Mouse (Mus musculus) megakaryocyte, adult 5-6 weeks (primary cell): Measurements from ENCODE around the gene Ncbp2. TPM values are rescaled to one million over a fixed set of nuclear protein-coding genes. Genes with fewer than 3 reads are reported as not detected.

Experiments
- ATAC-seq: 2 replicates; pipeline ENCODE4 v1.8.0; 2016; ENCODE audit warnings: mild to moderate bottlenecking, inconsistent platforms; ENCODE audit not compliant: poor library complexity, severe bottlenecking
- total RNA-seq, 2 experiments: library from RNA; stranded (forward) in 1 of 2; stranded (reverse) in 1 of 2; fragments of 153-499, 151-499 nt in 1 of 2; fragments of 221-1000, 200-1000 nt in 1 of 2; gene quantifications; 2 replicates each; pipeline versions ENCODE4 v1.2.3 to v1.2.4; 2015 to 2017

Ncbp2 gene
- total RNA-seq (2015) (18.1 and 20.2 TPM in 2 replicates), total RNA-seq (2017) (20.0 and 30.1 TPM in 2 replicates)

DNA sequence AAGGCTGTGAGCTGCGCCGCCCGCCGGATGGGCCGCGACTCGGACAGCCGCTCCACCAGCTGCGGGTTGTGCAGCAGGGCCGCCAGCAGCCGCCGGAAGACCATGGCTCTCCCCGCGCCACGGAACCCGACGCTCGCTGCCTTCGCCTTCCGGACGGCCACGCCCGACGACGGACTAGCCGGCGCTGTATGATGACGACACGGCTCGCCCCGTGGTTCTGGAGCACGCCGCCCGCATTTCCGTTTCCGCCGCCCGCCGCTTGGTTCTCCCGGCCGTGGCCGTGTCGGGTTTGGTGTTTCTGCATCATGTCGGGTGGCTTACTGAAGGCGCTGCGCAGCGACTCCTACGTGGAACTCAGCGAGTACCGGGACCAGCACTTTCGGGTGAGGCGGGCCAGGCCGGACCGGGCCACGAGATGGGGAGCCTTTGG is at the start of gene Ncbp2, which contains the start of gene 0610012G03Rik:
Gene Ncbp2 (plus strand): TSS at position 169 of the 430 bp plus-strand sequence.
Gene 0610012G03Rik (minus strand): TSS at position 150 of the 430 bp plus-strand sequence.
- ATAC-seq = peak; percentile 93

DNA sequence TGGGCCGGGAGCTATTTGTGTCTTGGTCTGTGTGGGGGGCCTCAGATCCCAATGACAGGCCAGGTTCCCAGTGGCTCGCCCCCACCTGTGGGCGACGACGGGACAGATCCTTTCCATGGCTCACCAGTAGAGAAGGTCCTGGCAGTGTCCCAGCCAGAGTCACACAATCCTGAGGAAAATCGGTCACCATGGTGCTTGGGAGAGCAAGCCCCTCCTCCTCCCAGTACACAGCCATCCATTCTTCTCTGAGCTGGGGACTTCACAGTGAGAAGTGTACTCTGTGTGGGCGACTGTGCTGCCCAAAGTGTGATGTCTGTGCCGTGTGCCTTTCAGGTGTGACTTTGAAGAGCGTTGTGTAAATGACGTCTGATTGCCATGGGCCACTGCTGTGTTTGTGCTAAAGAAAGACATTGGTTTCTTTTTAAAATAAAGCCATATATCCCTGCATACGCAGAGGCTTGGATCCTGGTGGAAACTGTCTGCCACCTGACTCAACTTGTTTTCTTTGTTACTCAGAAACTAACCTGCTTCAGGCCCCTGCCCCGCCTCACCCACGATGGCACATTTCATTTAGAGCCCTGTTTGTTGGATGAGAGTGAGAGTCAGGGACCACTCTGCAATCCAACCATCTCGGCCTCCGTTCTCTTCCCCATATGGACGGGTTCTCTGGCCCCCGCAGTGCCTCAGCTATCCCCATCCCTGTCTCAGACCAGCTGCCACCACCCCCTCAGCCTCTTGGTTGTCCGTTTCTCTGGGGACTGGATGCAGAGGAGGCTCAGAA is 49.6 kb upstream of the Ncbp2 start:
- ATAC-seq = no peak

DNA sequence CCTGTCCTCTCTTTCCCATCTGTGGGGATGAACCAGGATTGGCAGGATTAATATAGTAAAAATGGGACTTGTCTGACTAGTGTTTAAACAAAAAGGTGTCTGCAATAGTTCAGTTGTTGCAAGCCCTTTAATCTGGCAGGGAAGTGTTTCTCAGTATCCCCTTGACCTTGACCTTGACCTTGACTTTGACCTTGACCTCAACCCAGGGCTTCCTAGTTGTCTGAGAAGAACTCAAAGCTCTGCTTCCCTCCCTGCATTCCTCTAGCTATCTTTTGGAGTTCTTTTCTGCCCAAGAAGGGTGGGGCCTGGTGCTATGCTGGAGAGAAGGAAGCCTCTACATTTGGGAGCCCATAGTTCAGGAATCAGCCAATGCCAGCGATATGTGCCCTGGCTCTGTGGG is 46.4 kb upstream of the Ncbp2 start:
- no peak for ATAC-seq

DNA sequence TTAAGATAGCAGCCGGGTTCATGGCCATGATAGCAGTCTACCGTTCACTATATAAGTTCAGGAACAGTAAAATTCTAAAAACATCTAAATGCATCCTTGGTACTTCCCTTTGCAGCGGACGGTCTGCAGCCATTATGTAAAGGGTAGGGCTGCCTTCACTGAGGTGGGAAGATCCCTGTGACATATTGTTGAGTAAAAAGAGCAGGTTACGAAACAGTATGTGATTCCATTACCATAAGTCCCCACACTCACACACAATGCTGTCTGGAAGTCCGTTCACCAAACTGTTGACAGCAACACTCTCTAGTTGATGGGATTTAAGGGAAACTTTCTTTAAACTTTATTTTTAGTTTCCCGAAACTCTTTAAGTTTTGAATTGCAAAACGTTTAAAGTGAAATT is 45.1 kb upstream of the Ncbp2 start:
- no peak for ATAC-seq

DNA sequence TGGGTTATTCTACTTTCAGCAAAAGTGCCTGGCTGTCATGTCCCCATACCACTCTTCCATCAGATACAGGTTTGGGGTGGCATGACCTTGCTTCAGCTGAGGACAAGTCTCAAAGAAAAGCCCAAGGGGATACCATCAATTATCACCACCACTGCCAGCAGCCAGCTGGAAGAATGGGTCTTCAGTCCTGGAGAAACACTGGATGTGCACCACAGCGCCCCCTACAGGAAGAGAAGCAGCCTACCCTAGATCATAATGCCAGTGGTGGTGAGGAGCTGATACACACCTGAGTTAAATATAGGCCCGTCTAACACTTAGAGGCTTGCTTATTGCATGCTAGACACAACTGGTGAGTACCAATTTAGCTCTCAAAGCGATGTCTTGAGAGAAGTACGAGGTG is 43.0 kb upstream of the Ncbp2 start:
- ATAC-seq = no peak

DNA sequence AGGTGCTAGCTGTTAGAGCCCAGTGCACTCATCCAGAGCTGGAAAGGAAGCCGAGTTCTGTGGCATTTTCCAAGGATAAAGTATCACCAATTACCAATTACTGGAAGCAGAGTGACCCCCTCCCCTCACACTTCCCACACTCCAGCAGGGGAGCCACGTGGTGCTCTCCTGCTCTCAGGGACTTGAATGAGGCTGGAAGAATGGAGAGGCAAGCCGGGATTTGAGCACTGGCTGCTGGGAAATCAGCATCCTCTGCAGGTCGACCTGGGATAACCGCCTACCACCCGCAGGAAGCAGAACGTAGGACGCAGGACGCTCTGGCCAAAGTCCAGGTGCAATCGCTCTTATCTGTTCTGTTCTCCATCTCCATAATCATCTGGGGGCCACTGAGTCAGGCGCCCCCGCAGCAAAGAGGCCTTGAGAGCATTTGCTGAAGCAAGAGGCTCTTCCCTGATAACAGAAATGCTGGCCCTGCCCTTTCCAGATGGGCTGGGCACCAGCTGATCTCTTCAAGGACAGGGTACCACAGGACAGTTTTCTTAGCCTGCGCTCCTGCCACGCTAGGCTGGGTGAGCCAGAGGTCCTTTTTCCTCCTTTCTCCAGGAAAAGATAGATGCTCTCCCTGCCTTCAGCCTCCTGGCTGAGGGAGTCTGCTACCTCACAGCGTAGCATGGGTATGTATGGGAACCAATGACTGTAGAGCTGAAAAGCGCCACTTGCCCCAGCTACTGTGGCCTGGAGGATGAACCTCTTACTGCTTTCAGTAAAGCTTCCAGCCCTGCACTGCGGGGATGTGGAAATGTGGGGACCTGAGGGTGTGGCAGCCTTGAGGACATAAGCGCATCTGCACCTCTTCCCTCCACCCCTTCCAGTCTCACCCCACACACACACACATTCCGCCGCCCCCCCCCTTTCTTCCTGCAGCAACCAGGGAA is 42.2 kb upstream of the Ncbp2 start:
- ATAC-seq = no peak

DNA sequence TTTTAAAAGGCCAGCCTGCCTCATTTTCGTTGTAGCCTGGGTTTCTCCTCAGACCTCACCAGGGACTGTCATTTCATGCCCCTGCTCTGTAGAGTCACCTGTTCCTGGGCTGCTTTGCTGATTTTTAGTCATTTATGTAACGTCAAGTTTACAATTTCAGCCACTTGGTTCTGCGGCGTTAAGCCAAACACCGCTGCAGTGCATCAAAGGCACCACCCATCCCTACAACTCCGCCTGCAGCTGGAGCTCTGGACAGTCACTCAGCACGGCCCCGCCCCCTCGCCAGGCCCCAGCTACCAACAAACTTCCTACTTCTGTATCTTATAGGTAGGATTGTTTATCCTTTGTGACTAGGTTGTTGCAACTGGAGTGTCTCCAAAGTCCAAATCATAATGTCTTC is 41.4 kb upstream of the Ncbp2 start:
- ATAC-seq = 0 out of 2 replicates have a peak, but pooled peaks have one; percentile 47

DNA sequence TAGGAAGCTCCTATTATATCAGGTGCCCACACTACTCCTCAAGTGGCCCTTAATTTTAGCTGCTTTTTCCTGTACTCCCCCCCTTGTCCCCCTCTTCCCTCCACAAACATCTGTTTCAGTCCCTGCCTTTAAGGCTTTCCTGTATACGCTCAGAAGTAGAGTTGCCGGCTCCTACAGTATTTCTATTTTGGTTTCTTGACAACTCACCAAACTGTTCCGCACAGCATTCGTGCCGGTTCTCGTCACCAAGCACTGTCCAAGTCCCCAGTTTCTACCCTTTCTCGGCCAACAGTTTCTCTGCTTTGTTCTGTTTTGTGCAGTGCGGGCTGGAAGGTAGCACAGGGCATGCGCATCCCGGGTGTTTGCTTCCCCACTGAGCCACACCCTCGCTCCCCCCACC is 39.4 kb upstream of the Ncbp2 start:
- no peak for ATAC-seq

DNA sequence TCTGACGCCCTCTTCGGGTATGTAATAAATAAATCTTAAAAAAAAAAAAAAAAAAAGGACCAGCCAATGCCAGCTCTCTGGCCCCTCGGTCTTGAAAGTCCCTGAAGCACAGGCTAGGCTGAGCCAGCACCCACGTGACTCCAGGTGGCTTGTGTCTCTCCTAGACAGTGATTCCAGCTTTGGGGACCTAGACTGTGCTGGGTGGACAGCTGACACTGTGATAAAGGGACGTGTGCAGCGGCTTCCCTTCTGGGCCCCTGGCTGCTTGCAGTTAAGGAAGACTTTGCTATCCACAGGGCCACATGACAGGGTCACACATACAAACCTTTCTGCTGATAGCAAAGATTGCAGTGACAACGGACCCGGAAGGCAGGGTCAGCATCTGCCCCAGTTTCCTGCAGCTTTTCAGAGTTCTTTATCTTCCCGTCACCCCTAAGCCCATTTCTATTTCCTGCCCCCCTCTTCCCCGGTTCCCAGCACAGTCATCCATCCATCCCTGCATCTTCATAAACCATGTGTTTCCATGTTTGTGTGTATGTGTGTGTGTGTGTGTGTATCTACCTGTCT is 37.9 kb upstream of the Ncbp2 start:
- ATAC-seq = no peak

DNA sequence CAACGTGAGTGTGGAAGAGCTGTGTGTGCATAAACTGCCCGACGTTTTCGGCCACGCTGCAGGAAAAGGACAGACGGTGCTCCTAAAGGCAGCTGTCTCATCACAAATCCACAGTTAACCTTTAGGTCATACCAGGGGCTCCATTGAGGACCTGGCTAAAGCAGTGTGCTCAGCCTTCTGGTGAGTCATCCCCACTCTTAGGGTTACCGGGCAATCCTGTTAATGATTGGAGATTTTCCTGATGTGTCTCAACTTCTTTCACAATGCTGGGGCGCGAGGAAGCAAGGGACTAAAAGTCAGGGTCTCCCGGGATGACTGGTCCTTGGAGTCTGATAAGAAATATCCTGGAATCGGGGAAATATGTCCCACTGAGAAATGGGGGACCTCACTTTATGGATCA is 30.5 kb upstream of the Ncbp2 start:
- no peak for ATAC-seq

DNA sequence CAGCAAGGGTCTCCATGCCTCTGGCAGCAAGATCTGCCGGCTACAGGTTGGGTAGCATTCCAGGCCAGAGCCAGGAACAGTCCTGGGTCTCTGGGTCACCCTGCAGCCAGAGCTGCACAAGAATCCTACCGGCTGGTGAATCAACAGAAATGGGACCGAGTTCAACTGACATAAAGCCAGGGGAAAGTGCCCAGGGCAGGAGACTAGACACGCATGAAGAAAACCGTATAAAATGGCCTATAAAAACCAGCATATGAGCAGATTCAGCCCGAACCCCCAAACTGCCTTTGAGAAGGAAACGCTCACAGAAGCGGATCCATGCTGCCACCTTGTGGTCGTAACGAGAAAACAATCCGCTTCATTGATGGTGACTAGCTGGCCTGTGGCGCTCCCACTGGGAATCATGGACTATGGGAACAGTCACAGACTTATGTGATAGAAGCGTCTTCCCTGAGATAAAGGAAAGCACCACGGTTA is 30.0 kb upstream of the Ncbp2 start:
- peak; percentile 68 for ATAC-seq

DNA sequence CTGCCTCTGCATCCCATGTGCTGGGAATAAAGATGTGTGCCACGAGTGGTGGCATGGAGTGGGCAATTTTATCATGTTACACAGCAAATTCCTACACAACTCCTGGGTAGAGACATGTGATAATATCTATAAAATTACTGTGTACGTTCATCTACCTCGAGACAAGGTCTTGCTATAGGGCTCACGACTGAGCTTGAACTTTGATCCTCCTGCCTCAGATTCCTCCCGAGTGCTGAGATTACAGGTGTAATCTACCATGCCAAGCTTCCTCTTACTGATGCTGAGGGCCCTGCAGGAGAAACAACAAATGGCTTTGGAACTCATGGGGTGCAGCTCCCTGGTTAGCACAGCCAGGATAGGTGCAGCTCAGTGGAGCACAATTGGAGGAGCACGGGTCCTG is 23.9 kb upstream of the Ncbp2 start:
- ATAC-seq = no peak

DNA sequence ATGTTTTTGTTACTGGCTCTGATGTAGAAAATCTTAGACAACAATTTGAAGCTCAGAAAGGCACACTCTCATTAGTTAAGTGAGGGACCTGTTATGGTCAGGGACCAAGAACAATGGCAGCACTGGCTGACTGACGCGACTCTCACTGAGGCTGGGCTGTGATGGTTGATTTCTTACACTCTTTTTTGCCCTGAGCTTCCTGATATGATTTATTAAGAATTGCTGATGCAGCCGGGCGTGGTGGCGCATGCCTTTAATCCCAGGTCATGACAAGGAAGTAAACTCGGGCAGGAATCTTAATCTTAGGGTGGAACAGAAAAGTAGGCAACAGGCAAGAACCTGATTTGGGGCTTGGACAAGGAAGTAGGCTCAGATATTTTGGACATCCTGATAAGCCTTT is 22.2 kb upstream of the Ncbp2 start:
- no peak for ATAC-seq

DNA sequence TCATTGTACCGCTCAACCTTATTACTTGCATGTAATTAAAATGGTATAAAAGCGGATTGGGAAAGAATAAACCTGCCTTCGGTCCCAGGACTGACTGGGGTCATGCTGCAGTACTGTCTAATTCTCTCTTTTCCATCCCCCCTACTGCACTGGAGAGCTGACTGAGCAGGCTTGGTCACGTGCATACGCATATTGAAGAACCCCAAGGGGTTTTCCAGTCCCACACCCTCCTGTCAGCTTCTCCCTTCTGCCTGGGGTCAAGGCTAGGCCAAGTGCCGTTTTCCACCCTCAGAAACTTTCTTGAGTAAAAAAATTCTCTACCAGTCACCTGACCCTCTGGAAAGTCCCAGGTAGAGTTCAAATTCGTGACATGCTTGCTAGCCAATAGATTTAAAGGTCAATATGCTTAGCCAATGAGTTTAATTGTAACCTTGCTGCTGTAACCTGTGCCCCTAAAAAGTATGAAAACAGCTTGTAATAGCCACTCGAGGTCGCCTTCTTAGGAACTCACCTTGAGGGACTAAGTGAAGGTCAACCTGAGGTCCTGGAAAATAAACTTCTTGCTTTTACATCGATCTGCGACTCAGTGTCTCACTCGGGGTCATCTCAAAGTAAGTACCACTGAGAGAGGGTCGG is 21.6 kb upstream of the Ncbp2 start:
- no peak for ATAC-seq

DNA sequence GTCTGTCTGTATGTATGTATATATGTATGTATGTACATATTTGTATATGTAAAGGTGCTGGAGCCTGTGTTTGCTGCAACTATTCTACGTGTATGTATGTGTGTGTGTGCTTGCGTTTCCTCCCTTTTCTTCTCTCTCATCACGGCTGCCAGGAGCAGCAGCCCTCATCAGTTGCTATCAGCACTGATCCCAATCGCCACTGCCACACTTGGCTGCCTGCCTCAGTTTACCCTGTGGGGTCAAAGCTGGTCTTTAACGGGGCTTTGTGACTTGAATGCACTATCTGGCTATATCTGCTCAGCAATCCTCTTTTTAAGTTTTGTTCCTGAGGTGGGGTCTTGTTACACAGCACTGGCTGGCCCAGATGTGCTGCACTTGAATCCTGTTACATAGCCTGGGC is 20.9 kb upstream of the Ncbp2 start:
- no peak for ATAC-seq

DNA sequence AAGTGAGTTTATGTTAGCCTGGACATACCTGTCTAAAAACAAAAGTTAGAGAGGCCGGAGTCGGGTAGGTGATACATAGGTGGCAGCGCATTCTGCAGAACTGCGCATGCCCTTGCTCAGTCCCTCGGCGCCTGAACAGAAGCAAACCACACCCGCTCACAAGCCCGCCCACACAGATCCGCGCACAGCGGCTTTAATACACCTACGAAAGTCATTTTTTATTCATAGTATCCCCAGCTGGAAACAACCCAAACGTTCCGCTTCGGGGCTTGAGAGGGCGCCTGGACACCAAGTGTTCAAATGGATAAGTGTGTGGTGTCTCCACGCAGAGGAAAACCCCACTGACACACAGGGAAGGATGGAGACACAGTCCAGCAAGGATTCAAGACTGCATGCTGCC is 17.0 kb upstream of the Ncbp2 start:
- no peak for ATAC-seq

DNA sequence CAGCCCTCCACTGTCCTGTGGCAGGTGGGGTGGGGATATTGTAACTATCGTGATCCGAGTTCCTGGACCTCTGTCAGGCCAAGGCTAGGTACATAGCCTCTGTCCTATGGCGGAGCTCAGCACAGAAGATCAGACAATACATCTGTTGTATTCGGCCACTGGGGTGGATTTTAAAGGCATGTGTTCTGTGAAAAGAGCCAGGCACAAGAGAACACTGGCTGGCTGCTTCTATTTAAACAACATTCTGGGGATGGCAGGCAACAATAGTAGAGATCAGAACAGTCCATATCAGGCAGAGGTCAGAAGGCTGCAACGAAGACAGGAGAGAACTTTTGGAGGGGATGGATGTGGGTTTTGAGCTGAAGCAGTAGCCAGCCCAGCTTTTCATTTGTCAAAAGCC is 16.1 kb upstream of the Ncbp2 start:
- ATAC-seq = no peak

DNA sequence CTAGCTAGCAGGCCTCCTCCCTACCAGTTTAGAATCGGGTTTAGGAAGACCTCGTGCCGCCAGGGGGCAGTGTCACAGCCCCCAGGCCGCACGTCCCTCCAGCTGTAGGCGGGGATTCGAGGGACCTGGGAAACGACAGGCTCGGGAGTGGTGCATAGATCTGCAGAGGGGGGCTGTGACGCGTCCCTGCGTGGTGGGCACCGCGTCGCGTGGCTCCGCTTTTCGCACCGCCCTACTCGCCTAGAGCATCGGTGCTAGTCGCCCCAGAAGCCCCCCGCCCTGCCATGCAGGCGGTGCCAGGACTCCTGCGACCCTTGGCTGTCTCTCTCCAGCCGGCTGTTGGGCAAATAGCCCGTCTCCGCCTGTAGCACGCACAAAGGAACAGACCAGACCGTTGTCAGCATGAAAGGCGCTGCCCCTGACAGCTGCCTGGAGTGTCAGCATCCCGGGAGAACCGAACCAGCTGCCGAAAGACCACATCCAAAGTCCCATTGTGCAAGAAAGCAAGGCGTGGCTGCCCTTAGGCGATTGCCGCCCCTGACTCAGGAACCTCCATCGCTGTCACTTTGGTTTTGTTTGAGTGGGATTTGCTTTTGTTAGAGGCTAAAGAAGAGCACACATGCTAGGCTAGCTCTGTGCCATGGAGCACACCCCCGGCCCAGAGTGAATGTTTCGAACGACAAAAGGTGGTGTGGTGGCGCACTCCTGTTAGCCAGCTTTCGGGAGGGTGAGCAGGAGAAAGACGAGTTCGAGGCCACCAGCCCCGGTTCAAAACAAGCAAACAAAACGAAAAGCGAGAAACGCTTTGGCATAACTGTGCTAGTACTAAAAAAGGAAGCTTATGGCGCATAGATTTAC is 15.2 kb upstream of the Ncbp2 start:
- peak; percentile 82 for ATAC-seq

DNA sequence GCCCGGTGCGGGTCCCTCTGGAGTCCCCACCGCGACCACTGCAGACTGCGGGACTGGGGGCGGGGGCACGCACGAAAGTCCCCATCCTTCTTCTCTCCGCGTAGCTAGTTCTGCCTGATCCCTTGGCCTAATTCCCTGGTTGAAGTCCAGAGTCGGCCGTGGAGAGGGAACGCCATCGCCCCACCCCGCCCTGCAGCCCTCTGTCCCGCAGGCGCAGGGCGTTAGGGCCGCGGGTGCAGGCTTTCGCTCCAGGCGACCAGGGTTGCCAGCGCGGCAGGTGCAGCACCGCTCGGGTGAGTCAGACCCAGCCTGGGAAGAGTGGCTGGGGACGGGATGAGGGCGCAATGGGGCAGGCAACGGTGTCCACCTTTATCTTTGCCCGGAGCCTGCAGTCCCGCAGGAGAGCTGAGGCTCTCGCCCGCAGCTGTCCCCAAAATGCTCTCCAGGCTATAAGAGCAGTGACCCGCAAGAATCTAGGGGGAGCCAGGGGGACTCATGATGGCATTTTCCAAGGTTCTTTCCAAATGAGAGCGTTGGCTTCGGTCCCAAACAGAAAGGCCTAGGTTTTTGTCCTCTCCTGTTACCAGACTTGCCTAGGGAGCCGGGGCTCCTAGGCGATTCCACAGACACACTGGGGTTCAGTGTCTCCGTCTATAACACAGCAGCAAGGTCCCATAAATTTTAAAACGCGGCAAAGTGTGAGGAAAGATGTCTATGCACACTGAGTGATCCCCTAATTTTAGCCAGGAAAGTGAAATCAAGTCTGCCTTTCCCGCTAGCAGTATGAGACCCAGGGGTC is 14.4 kb upstream of the Ncbp2 start, which contains the start of gene Pigz:
Gene Pigz (plus strand): TSS at position 101 of the 799 bp plus-strand sequence.
- no peak for ATAC-seq
